Mouse (Mus musculus): ENCODE results near the gene Dmkn.
"Not testable (repeated sequence)": the region's sequence is repeated elsewhere in the genome, so short reads cannot be mapped to it uniquely, and the experiment has no call there.

DNA sequence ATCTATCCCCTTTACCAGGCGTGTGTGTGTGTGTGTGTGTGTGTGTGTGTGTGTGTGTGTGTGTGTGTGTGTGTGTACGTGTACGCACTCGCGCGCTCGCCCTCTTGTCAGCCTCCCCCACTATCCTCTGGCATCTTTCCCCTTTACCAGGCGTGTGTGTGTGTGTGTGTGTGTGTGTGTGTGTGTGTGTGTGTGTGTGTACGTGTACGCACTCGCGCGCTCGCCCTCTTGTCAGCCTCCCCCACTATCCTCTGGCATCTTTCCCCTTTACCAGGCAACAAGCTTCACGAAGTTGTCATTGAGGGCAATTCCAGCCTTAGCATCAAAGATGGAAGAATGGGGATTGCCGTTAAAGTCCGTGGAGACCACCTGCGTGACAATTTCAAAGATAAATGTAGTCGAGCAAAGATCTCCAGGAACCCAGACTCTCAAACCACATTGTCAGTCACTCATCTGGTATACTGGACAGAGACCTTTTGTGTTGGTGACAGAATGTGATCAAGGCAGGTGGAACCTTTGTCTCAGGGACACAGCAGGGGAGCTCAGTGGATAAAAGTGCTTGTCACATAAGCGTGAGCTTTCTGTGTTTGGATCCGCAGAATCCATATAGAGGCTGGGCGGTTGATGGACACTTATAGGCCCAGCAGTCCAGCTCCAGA is 33.4 kb upstream of the Dmkn start:
- TF ChIP-seq CTCF (IDR thresholded peaks at IDR 0.05; ENCODE audit: insufficient read depth, low read length); POLR2A (IDR thresholded peaks at IDR 0.05; ENCODE audit: borderline replicate concordance, extremely low read depth, low read depth, low read length): not testable (repeated sequence)

Measured in lung, adult 2 months (tissue).